Mouse (Mus musculus) A20 (cell line): ENCODE results near the gene Susd3.

Experiments used
- DNase-seq: peaks from one replicate; pipeline ENCODE4 v3.0.0-alpha.2; 2011; ENCODE audit warnings: low read depth, low spot score

The Susd3 gene

GRCm38 (mm10) chr13:49248467-49248862 is at the start of gene Susd3:
Susd3 (minus strand) TSS chr13:49248706.
- no peak for DNase-seq

GRCm38 (mm10) chr13:49296270-49296669 is 47.8 kb upstream of the Susd3 start:
- DNase-seq, result no peak

- no peak for DNase-seq
Observed at GRCm38 (mm10) chr13:49294108-49294507, 45.6 kb upstream of the Susd3 start.

GRCm38 (mm10) chr13:49291949-49292348 is 43.4 kb upstream of the Susd3 start:
- DNase-seq, result peak; percentile 65

- peak; percentile 55 for DNase-seq
Observed at GRCm38 (mm10) chr13:49291398-49291797, 42.9 kb upstream of the Susd3 start.

GRCm38 (mm10) chr13:49287224-49287623 is 38.7 kb upstream of the Susd3 start:
- DNase-seq, result no peak

GRCm38 (mm10) chr13:49286750-49287149 is 38.2 kb upstream of the Susd3 start:
- no peak for DNase-seq

GRCm38 (mm10) chr13:49283686-49284085 is 35.2 kb upstream of the Susd3 start:
- DNase-seq, result no peak

GRCm38 (mm10) chr13:49282168-49282567 is 33.7 kb upstream of the Susd3 start:
- DNase-seq, result no peak

GRCm38 (mm10) chr13:49271831-49272765 is 23.6 kb upstream of the Susd3 start:
- no peak for DNase-seq

- peak; percentile 32 for DNase-seq
Observed at GRCm38 (mm10) chr13:49270500-49270899, 22.0 kb upstream of the Susd3 start.

- DNase-seq, result peak; percentile 60
Observed at GRCm38 (mm10) chr13:49267645-49268044, 19.1 kb upstream of the Susd3 start.

GRCm38 (mm10) chr13:49260036-49260722 is 11.7 kb upstream of the Susd3 start:
- DNase-seq, result no peak

GRCm38 (mm10) chr13:49257819-49258313 is 9.4 kb upstream of the Susd3 start:
- DNase-seq, result no peak

- peak; percentile 84 for DNase-seq
Observed at GRCm38 (mm10) chr13:49252746-49253145, 4.2 kb upstream of the Susd3 start.

GRCm38 (mm10) chr13:49252113-49252512 is 3.6 kb upstream of the Susd3 start:
- DNase-seq, result peak; percentile 81

GRCm38 (mm10) chr13:49250716-49251517 is 2.4 kb upstream of the Susd3 start:
- DNase-seq, result peak; percentile 91

- DNase-seq, result peak; percentile 55
Observed at GRCm38 (mm10) chr13:49249634-49250033, 1.1 kb upstream of the Susd3 start.

- peak; percentile 71 for DNase-seq
Observed at GRCm38 (mm10) chr13:49248923-49249322, 417 bp upstream of the Susd3 start.

GRCm38 (mm10) chr13:49247740-49248466 is 603 bp downstream of the Susd3 start:
- DNase-seq, result peak; percentile 93

GRCm38 (mm10) chr13:49247232-49247739 is 1.2 kb downstream of the Susd3 start:
- no peak for DNase-seq
